Mouse (Mus musculus): ENCODE data around the gene Myoz1.
"Not testable (repeated sequence)": the region's sequence is repeated elsewhere in the genome, so short reads cannot be mapped to it uniquely, and the experiment has no call there.

Gene Myoz1

GRCm38 (mm10) chr14:20639918-20640619 is 16.3 kb downstream of the Myoz1 start:
- intact Hi-C loops (cut with DNase I) = no loop called here

- intact Hi-C loops (cut with DNase I) = no loop called here
Observed at GRCm38 (mm10) chr14:20638702-20639101, 17.6 kb downstream of the Myoz1 start.

GRCm38 (mm10) chr14:20637818-20638574 is 18.3 kb downstream of the Myoz1 start:
- intact Hi-C loops (cut with DNase I) = no loop called here

- intact Hi-C loops (cut with DNase I) = not testable (repeated sequence)
Observed at GRCm38 (mm10) chr14:20636968-20637367, 19.4 kb downstream of the Myoz1 start.

- intact Hi-C loops (cut with DNase I) = no loop called here
Observed at GRCm38 (mm10) chr14:20635546-20635945, 20.8 kb downstream of the Myoz1 start.

- intact Hi-C loops (cut with DNase I) = no loop called here
Observed at GRCm38 (mm10) chr14:20631253-20631652, 25.1 kb downstream of the Myoz1 start.

GRCm38 (mm10) chr14:20626971-20627370 is 29.4 kb downstream of the Myoz1 start:
- intact Hi-C loops (cut with DNase I) = no loop called here

- intact Hi-C loops (cut with DNase I) = no loop called here
Observed at GRCm38 (mm10) chr14:20626447-20626846, 29.9 kb downstream of the Myoz1 start.

GRCm38 (mm10) chr14:20622907-20623306 is 33.4 kb downstream of the Myoz1 start:
- intact Hi-C loops (cut with DNase I) = no loop called here

GRCm38 (mm10) chr14:20622412-20622811 is 33.9 kb downstream of the Myoz1 start:
- intact Hi-C loops (cut with DNase I) = no loop called here

- intact Hi-C loops (cut with DNase I) = no loop called here
Observed at GRCm38 (mm10) chr14:20621903-20622302, 34.4 kb downstream of the Myoz1 start.

- intact Hi-C loops (cut with DNase I) = no loop called here
Observed at GRCm38 (mm10) chr14:20619131-20619530, 37.2 kb downstream of the Myoz1 start.

GRCm38 (mm10) chr14:20618211-20618610 is 38.1 kb downstream of the Myoz1 start:
- intact Hi-C loops (cut with DNase I) = no loop called here

GRCm38 (mm10) chr14:20616421-20616820 is 39.9 kb downstream of the Myoz1 start:
- intact Hi-C loops (cut with DNase I) = no loop called here

- intact Hi-C loops (cut with DNase I) = no loop called here
Observed at GRCm38 (mm10) chr14:20615075-20615474, 41.3 kb downstream of the Myoz1 start.

- intact Hi-C loops (cut with DNase I) = no loop called here
Observed at GRCm38 (mm10) chr14:20612820-20613219, 43.5 kb downstream of the Myoz1 start.

- intact Hi-C loops (cut with DNase I) = no loop called here
Observed at GRCm38 (mm10) chr14:20610146-20610545, 46.2 kb downstream of the Myoz1 start.

GRCm38 (mm10) chr14:20609519-20609918 is 46.8 kb downstream of the Myoz1 start:
- intact Hi-C loops (cut with DNase I) = no loop called here

GRCm38 (mm10) chr14:20607396-20608126 is 48.8 kb downstream of the Myoz1 start:
- intact Hi-C loops (cut with DNase I) = no loop called here

GRCm38 (mm10) chr14:20601287-20601686 is 55.1 kb downstream of the Myoz1 start:
- intact Hi-C loops (cut with DNase I) = no loop called here

- intact Hi-C loops (cut with DNase I) = no loop called here
Observed at GRCm38 (mm10) chr14:20600203-20600602, 56.1 kb downstream of the Myoz1 start.

- intact Hi-C loops (cut with DNase I) = no loop called here
Observed at GRCm38 (mm10) chr14:20599542-20599941, 56.8 kb downstream of the Myoz1 start.
